Mouse (Mus musculus) forebrain, embryonic 11.5 days (tissue): ENCODE measurements around the gene Rnf2. TPM values are rescaled to one million over a fixed set of nuclear protein-coding genes. Genes with fewer than 3 reads are reported as not detected.
A peak's percentile ranks its signal among the peaks of the same experiment; 100 is the strongest.

ENCODE experiments used
- ATAC-seq: fragments of 200-750 bp; cut with Nextera tagmentation; replicated peaks from 2 replicates; pipeline ENCODE4 v1.8.0; 2017; ENCODE audit warnings: moderate TSS enrichment; ENCODE audit not compliant: low FRiP score
- DNase-seq: peaks from one replicate; pipeline ENCODE4 v3.0.0-alpha.2; 2017; ENCODE audit warnings: low spot score
- H3K27ac ChIP-seq: fragments of 300-500 bp; sonication (generic); 2 replicates; pipeline ENCODE4 v1.5.1; 2014; ENCODE audit warnings: low read depth, low read length
- H3K27me3 ChIP-seq: fragments of 300-500 bp; sonication (generic); 2 replicates; pipeline ENCODE4 v1.6.1; 2014; ENCODE audit warnings: mild to moderate bottlenecking, low read length, mixed read lengths; ENCODE audit not compliant: control insufficient read depth, insufficient read depth
- H3K36me3 ChIP-seq: fragments of 300-500 bp; sonication (generic); 2 replicates; pipeline ENCODE4 v1.6.1; 2014; ENCODE audit warnings: mild to moderate bottlenecking, low read length, moderate library complexity, mixed read lengths; ENCODE audit not compliant: control insufficient read depth, insufficient read depth
- H3K4me1 ChIP-seq: fragments of 300-500 bp; sonication (generic); replicated peaks from 2 replicates; pipeline ENCODE4 v1.6.1; 2014; ENCODE audit warnings: low read length, mixed read lengths; ENCODE audit not compliant: control insufficient read depth, insufficient read depth
- H3K4me2 ChIP-seq: fragments of 300-500 bp; sonication (generic); 2 replicates; pipeline ENCODE4 v1.6.1; 2014; ENCODE audit warnings: low read depth, mild to moderate bottlenecking, low read length, moderate library complexity, mixed read lengths; ENCODE audit not compliant: severe bottlenecking
- H3K4me3 ChIP-seq: fragments of 300-500 bp; sonication (generic); 2 replicates; pipeline ENCODE4 v1.5.1; 2014; ENCODE audit warnings: low read depth, low read length
- H3K9ac ChIP-seq: fragments of 300-500 bp; sonication (generic); 2 replicates; pipeline ENCODE4 v1.6.1; 2014; ENCODE audit warnings: low read length
- H3K9me3 ChIP-seq: fragments of 300-500 bp; sonication (generic); 2 replicates; pipeline ENCODE4 v1.6.1; 2016; ENCODE audit warnings: low read length, mixed read lengths; ENCODE audit not compliant: control insufficient read depth
- WGBS: fragments of 180-500 bp; shearing (Covaris S2); extraction: QIAGEN DNeasy Blood & Tissue Kit; methylation state at CpG from one replicate; pipeline ENCODE4 v1.1.7; 2014; 5-methylcytosine and 5-hydroxymethylcytosine counted together
- polyA plus RNA-seq: library from polyadenylated mRNA; unstranded; fragments of >200 nt; fragmentation: Nextera tagmentation; extraction: Ambion mirVana; gene quantifications from 2 replicates; pipeline ENCODE4 v1.2.1, GENCODE M21; 2014

Gene Rnf2
- polyA plus RNA-seq, 1 experiment from 2014 or later: 140 TPM

DNA sequence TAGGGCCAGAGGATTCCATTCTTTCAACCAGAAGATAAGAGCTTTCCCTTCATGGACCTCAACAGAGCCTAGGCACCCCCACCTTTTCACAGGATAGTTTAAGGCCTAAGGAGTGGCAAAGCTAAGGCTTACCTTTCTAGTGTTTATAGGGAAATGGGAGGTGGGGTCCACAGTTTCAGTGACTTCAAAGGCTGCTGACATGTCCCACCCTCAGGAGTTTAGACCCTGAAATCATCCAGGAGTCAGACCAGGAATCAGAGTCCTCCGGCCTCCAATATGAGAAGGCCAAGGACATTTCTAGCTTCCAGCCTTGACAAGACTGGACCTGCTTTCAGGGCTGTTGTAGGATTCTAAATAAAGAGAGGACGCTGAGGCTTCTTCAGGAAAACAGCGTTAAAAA is 16.1 kb upstream of the Rnf2 start:
- Histone ChIP-seq H3K4me3 (no peak overlapping the region), H3K4me2 (no peak overlapping the region), H3K9me3 (no peaks in the 10 kb centered on the region), H3K27me3 (no peaks in the 10 kb centered on the region), H3K9ac (no peak overlapping the region), H3K4me1 (no peaks in the 10 kb centered on the region), H3K36me3 (no peaks in the 10 kb centered on the region), H3K27ac (no peak overlapping the region)
- WGBS: 84% methylated on average over 3 of the region's 3 CpGs
- ATAC-seq: no peak
- no peak for DNase-seq

GRCm38 (mm10) chr1:151515733-151516132 is 15.0 kb upstream of the Rnf2 start:
- H3K27ac ChIP-seq: no peak overlapping the region
- H3K4me2 ChIP-seq: no peak overlapping the region
- H3K27me3 ChIP-seq: no peaks in the 10 kb centered on the region
- WGBS: 90% methylated on average over 1 of the region's 1 CpGs
- H3K9me3 ChIP-seq: no peaks in the 10 kb centered on the region
- H3K36me3 ChIP-seq: no peaks in the 10 kb centered on the region
- DNase-seq (no peak), ATAC-seq (no peak)
- H3K4me3 ChIP-seq: no peak overlapping the region
- H3K9ac ChIP-seq: no peak overlapping the region
- no peaks in the 10 kb centered on the region for H3K4me1 ChIP-seq

GRCm38 (mm10) chr1:151514119-151514518 is 13.4 kb upstream of the Rnf2 start:
- ATAC-seq: no peak
- no peak overlapping the region for H3K9ac ChIP-seq
- WGBS: 90% methylated on average over 4 of the region's 4 CpGs
- no peaks in the 10 kb centered on the region for H3K4me1 ChIP-seq
- no peaks in the 10 kb centered on the region for H3K9me3 ChIP-seq
- H3K4me2 ChIP-seq: no peak overlapping the region
- no peaks in the 10 kb centered on the region for H3K36me3 ChIP-seq
- H3K27ac ChIP-seq: no peak overlapping the region
- no peaks in the 10 kb centered on the region for H3K27me3 ChIP-seq
- no peak for DNase-seq
- H3K4me3 ChIP-seq: no peak overlapping the region

GRCm38 (mm10) chr1:151510811-151511210 is 10.1 kb upstream of the Rnf2 start:
- no peak overlapping the region for H3K4me2 ChIP-seq
- DNase-seq (no peak), ATAC-seq (no peak)
- H3K4me3 ChIP-seq: no peak overlapping the region
- H3K4me1 ChIP-seq: no peaks in the 10 kb centered on the region
- no peak overlapping the region for H3K9ac ChIP-seq
- 70% methylated on average over 4 of the region's 4 CpGs for WGBS
- no peaks in the 10 kb centered on the region for H3K36me3 ChIP-seq
- H3K27me3 ChIP-seq: no peaks in the 10 kb centered on the region
- H3K9me3 ChIP-seq: no peaks in the 10 kb centered on the region
- no peak overlapping the region for H3K27ac ChIP-seq

GRCm38 (mm10) chr1:151499815-151500501 is 797 bp downstream of the Rnf2 start:
- Histone ChIP-seq H3K9ac (peak overlapping the region; percentile 97), H3K27me3 (no peaks in the 10 kb centered on the region), H3K9me3 (no peaks in the 10 kb centered on the region), H3K4me3 (peak overlapping the region; percentile 92), H3K4me2 (peak overlapping the region; percentile 56), H3K27ac (peak overlapping the region; percentile 97), H3K36me3 (no peaks in the 10 kb centered on the region), H3K4me1 (no peaks in the 10 kb centered on the region)
- DNase-seq: peak; percentile 83
- under 1% methylated on average over 56 of the region's 59 CpGs for WGBS
- peak; percentile 72 for ATAC-seq

GRCm38 (mm10) chr1:151498381-151498780 is 2.4 kb downstream of the Rnf2 start:
- H3K4me3 ChIP-seq: no peak overlapping the region
- no peak for ATAC-seq

DNA sequence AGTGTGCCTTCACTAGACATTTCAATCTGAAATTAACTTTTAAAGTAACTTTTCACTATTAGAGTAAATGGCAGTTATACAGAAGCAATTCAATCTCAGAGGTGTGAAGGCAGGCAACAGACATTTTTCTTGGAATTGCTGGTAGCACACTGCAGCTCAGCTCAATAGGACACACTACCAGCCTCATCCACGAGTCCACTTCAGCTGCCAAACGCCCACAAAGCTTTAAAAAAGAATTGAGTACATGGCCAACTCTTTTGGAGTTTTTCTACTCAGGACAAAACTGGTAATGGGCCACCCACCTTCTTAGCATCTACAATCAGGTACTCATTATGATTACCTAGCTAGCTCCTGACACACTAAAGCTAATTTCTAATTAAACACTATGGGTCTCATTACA is 2.8 kb downstream of the Rnf2 start:
- H3K4me3 ChIP-seq: no peak overlapping the region
- H3K9me3 ChIP-seq: no peaks in the 10 kb centered on the region
- no peaks in the 10 kb centered on the region for H3K36me3 ChIP-seq
- no peaks in the 10 kb centered on the region for H3K4me1 ChIP-seq
- H3K27me3 ChIP-seq: no peaks in the 10 kb centered on the region
- no peak for DNase-seq
- no peak overlapping the region for H3K9ac ChIP-seq
- no peak for ATAC-seq
- H3K4me2 ChIP-seq: no peak overlapping the region
- no peak overlapping the region for H3K27ac ChIP-seq
- WGBS: 87% methylated on average over 2 of the region's 2 CpGs

More at GRCm38 (mm10) chr1:151498381-151498780, 2.4 kb downstream of the Rnf2 start:
- H3K27me3 ChIP-seq: no peaks in the 10 kb centered on the region
- no peak for DNase-seq
- H3K4me1 ChIP-seq: no peaks in the 10 kb centered on the region
- H3K27ac ChIP-seq: no peak overlapping the region
- no peaks in the 10 kb centered on the region for H3K36me3 ChIP-seq
- 84% methylated on average over 3 of the region's 3 CpGs for WGBS
- no peak overlapping the region for H3K4me2 ChIP-seq
- no peak overlapping the region for H3K9ac ChIP-seq
- H3K9me3 ChIP-seq: no peaks in the 10 kb centered on the region

- Histone ChIP-seq H3K36me3 (no peaks in the 10 kb centered on the region), H3K27me3 (no peaks in the 10 kb centered on the region), H3K4me1 (no peaks in the 10 kb centered on the region), H3K27ac (no peak overlapping the region), H3K4me3 (no peak overlapping the region), H3K9me3 (no peaks in the 10 kb centered on the region), H3K9ac (no peak overlapping the region), H3K4me2 (no peak overlapping the region)
- ATAC-seq: no peak
- 89% methylated on average over 8 of the region's 8 CpGs for WGBS
- DNase-seq: peak; percentile 71
These were observed 3.7 kb downstream of the Rnf2 start for GRCm38 (mm10) chr1:151497028-151497427.

DNA sequence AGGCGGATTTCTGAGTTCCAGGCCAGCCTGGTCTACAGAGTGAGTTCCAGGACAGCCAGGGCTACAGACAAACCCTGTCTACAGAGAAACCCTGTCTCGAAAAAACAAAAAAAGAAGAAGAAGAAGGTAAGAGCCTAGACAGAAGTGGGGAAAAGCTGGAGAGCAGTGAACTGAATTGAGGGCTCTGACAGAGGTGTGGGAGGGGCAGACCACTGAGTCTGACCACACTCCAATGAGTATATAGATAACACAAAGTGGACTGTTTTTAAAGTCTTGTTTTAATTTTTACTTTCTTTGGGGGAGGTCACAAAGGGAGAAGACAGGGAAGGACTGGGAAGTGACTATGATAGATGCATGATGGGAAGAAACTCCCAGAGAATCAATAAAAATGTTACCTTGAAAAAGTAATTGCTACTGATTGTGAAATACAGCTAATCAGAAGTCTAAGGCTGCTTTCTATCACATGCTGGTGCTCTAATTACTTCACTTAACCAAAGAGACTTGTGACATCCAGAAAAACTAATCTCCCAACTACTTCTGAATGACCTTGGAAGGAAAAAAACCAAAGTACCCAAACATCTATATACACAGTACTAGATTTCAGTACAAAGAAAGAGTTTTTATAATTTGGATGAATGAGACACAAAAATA is 5.0 kb downstream of the Rnf2 start:
- H3K4me3 ChIP-seq: no peak overlapping the region
- no peaks in the 10 kb centered on the region for H3K4me1 ChIP-seq
- no peak overlapping the region for H3K27ac ChIP-seq
- no peak overlapping the region for H3K4me2 ChIP-seq
- ATAC-seq: no peak
- H3K9ac ChIP-seq: no peak overlapping the region
- no peaks in the 10 kb centered on the region for H3K27me3 ChIP-seq
- no peaks in the 10 kb centered on the region for H3K36me3 ChIP-seq
- no peaks in the 10 kb centered on the region for H3K9me3 ChIP-seq
- no peak for DNase-seq
- WGBS: 93% methylated on average over 2 of the region's 2 CpGs
